Mouse (Mus musculus) inflammation-experienced regulatory T-cells, adult 16 weeks (primary cell): ENCODE data around the gene BC035044. TPM values are rescaled to one million over a fixed set of nuclear protein-coding genes. Genes with fewer than 3 reads are reported as not detected.

Experiments used
- polyA plus RNA-seq: library from polyadenylated mRNA; unstranded; fragments of 100-300 nt; shearing (Covaris generic); gene quantifications from one replicate; pipeline ENCODE4 v1.2.1, GENCODE M21; 2017

The BC035044 gene
- 3.7 TPM for polyA plus RNA-seq

DNA sequence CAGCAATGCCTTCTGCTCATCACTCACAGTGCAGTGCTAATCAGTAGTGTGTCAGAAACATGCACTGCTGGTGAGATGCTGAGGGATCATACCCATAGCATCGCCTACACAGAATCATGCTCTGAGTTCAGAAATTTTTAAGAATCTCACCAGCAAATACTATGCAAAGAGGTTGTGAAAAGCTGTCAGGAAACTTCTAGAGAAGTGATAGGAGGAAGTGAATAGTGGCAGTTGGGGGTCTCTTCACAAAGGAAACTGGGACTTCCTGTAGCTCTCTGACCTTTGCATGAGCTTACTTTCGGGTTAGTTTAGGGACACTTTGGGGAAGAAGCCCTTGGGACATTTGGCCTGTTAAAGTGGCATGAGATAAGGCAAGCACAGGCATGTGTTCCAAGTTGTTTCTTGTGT, at the start of gene BC035044:
BC035044 (minus strand) TSS at position 179 of the 408 bp plus-strand sequence.

DNA sequence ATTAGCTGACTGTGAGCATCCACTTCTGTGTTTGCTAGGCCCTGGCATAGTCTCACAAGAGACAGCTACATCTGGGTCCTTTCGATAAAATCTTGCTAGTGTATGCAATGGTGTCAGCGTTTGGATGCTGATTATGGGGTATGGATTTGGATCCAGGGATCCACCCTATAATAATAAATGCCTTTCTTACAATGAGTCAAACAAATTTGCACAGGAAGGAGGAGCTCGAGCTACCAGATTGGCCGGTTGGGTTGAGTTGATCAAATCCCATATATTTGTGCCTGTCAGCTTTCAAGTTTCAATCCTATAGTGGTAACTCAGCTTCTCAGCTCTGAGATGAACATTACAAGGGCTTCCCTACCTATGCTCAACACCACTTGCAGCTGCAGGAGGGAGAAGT, 43.2 kb upstream of the BC035044 start, which contains the start of gene Clec2g:
Clec2g (plus strand) TSS at position 301 of the 400 bp plus-strand sequence.

DNA sequence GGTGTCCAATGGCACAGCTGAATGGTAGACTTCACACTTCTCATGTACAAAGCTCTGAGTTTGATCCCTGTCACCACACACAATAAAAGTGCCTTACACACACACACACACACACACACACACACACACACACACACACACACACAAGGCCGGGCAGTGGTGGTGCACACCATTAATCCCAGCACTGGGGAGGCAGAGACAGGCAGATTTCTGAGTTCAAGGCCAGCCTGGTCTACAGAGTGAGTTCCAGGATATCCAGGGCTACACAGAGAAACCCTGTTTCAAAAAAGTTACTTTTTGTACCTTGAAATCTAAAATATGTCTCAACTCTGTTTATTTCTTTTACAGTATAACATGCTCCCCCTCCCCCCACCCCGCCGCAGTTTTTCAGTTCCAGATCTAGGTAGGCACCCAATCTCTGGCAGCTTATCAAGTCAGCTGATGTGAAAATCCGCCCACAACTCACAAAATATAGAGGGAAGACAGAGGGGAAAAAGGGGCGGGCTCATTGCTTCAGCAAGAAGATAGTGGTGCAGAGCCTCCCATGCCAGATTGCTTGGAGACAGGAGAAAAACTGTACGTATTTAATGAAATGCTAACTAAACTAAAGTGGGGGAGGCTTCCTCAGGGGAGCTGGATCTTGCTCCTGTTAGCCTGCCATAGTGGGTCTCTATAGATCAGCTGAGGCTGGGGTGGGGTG, 3.7 kb downstream of the BC035044 start, which contains the start of gene Clec2i:
Clec2i (plus strand) TSS at position 498 of the 700 bp plus-strand sequence.

DNA sequence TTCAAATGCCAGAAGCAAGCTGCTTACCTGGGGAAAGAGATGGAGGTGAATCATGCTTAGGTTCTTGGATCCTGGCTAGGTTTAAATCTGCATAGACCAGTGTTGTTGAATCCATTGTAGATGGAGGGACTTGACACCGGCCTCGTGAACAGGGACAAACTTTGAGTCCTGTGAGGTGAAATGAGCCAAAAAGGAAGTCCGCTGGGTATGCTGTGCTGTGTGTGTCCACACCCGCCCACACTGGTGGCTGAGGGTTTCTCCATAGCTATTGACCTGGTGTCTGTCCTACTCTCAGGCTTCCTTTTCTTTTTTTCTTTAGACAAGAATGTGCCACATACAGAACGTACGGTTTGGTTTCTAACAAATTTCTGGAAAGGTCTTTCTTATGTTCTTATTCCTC, 64.8 kb downstream of the BC035044 start, which contains the start of the genes Gm44511 and Klrb1b:
Gm44511 (minus strand) TSS at position 184 of the 400 bp plus-strand sequence.
Klrb1b (minus strand) TSS at position 200 of the 400 bp plus-strand sequence.

Other genes with a start within 250 kb of the BC035044 start
- not detected for gene Clec2h, start 228.7 kb downstream of the BC035044 start, polyA plus RNA-seq
- not detected for gene Klrb1, start 168.1 kb downstream of the BC035044 start, polyA plus RNA-seq
- gene Klrb1c, start 101.9 kb downstream of the BC035044 start, polyA plus RNA-seq, result 5.5 TPM
- gene Gm44511, start 64.8 kb downstream of the BC035044 start, polyA plus RNA-seq, result not detected
- 0.13 TPM for gene Klrb1b, start 64.8 kb downstream of the BC035044 start, polyA plus RNA-seq
- gene Clec2i, start 3.5 kb downstream of the BC035044 start, polyA plus RNA-seq, result 140 TPM
- gene Clec2g, start 43.3 kb upstream of the BC035044 start, polyA plus RNA-seq, result not detected
- 5.2 TPM for gene Klrb1f, start 154.8 kb upstream of the BC035044 start, polyA plus RNA-seq
- not detected for gene Clec2e, start 209.8 kb upstream of the BC035044 start, polyA plus RNA-seq